Mouse (Mus musculus) heart, adult 9 months (tissue): ENCODE measurements at regions not wholly inside any gene's neighbourhood (a gene's known extent, or its start where the extent isn't known, plus 50 kb on each side); places are given as distances from the start of the nearest gene placed in this dataset.

ENCODE experiments used
- DNase-seq, 2 experiments: peaks; one replicate each; pipeline ENCODE4 v3.0.0; 2022; ENCODE audit warnings: low spot score in 2 of 2

- no peak for DNase-seq
Measured at GRCm38 (mm10) chr13:55892250-55892649, 56.3 kb upstream of the Pitx1 start.

DNA sequence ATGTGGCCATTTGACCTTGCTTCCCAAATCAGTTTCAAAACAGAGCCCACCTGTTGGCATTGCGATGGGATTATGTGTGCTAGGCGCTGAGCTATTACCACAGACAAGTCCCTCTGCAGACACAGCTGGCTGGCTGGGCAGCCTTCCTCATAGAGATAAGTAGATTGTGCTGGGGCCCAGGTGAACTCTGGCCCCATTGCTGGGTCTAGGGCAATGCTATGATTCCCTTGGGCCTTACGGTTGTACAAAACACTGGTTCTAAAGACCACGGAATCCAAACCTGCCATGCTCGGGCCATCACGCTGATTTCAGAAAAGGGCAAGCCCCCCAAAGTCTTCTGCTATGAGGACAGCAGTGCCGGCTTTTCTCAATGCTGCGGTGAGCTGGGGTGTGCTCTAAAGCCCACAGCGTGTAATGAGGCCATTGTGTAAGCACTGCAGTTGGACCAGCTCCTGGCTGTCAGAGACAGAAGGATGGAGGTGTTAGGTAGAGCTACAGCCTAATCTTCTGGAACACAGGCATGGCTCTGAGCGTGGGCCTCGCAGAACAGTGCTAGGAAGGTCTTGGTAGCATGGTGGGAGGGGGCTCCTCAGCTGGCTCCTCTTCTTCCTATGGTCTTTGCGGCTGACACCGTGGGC, 51.2 kb upstream of the Pitx1 start:
- no peak for DNase-seq
